Mouse (Mus musculus): ENCODE results near the gene Arl10.

Gene Arl10

DNA sequence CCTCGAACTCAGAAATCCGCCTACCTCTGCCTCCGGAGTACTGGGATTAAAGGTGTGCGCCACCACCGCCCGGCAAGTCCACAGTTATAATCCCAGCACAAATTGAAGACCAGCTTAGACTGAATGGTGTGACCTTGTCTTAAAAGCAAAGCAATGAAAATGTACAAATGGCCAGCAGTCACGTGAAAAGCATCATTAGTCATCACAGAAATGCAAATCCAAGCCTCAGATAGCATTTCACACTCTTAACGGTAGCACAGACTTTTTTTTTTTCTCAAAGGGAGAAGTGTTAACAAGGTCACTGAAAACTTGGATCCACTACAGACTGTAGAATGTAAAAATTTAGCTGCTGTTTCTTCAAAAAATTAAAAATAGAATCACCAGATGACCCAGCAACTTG, 41.5 kb downstream of the Arl10 start:
- DNase-seq (ENCODE audit: low read depth, low spot score) = no peak

DNA sequence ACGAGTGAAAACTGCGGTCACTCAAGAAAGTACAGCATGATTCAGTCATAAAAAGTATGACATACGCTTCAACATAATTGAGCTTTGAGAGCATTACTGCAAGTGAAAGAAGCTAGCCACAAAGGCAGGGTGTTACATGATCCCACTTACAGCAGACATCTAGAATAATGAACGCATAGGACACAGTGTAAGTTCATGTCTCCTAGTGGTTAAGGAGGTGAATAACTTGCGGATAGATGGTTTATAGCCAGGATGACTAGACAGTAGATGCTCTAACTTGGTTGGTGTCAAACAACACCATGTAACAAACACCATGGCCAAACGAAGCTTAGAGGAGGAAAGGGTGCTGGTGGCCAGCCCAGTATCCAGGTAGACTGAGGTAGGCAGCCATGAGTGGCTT, 42.2 kb downstream of the Arl10 start:
- peak; percentile 47 for DNase-seq (ENCODE audit: low read depth, low spot score)

DNA sequence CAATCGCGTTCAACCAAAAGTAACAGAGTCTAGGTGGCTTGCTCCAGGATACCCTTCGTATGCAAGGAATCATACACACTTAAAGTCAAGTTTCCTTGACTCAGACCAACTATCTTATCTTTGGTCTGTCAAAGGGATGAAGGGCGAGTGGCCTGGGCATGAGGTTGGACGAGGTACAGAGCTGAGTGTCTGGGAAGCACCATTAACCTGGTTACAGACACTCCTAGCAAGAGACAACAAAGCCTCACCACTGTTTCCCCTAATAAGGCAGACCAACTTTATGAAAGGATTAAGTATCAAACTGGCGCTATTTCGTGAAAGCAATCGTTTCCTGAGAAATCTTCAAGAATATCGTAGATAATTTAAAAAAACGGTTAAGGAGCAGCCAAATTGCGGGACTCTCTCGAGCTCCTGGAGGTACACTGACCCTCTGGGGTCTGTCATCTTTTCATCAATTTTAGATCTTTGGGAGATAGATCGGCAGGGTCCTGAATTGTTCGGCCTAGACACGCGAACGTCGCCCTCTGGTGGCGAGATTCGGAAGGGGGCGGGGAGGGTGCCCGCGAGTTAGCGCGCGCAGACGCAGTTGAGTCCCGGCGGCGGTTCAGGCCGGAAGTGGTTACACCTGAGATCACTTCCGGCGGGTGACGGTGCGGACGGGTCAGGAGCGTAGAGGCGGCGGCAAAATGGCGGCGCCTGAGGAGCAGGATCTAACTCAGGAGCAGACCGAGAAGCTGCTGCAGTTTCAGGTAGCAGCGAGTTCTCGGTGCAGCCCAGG, 46.5 kb downstream of the Arl10 start, which contains the start of gene Faf2:
Faf2 (plus strand) TSS at position 630 of the 778 bp plus-strand sequence.
- peak; percentile 91 for DNase-seq (ENCODE audit: low read depth, low spot score)

DNA sequence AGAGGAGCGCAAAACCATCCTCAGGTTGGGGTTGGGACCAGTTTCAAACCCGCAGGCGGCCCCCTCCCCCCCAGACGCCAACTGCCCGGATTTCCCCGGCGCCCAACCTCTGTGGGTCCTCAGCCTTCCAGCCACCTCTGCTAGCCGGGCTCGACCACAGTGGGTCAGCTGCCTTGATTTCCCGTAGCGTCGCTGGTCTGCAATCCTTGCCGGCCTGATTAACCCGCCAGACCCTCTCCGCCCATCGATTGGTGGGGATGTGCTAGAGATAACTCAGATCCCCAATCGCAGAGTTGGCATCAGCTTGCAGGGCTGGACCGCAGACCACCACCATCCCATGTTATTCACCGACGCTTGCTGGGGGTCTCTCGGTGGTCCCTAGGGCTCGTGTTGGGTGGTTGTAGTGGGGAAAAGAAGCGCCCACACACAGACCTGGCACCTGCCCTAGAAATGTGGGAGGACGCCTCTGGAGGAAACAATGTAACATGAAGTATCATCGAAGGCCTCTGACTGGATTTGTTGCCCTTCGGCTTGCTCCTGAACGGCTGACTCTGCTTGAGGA, 47.2 kb downstream of the Arl10 start:
- peak; percentile 57 for DNase-seq (ENCODE audit: low read depth, low spot score)

DNA sequence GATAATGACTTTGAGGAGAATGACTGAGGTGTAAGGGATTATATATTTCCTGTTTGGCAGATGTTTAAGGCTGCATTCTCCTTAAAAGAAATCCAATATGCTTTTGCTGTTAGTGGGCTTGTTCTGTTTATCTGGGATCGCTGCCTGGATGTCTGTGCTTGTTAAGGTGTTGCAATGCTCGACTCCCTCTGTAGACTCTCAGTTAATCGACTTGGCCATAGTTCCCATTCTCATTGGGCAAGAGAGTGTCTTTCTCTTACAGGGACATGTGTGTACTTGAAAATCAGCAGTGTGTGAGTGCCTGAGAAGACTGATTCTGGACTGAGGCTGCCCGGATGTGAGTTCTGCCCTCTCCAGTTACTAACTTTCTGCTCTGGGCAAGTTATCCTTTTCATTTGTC, 54.3 kb downstream of the Arl10 start:
- DNase-seq (ENCODE audit: low read depth, low spot score) = peak; percentile 72

Data from 3T3-L1 (cell line).